ENCODE assay signal across 17 mouse cellular contexts in the genomic region with DNA sequence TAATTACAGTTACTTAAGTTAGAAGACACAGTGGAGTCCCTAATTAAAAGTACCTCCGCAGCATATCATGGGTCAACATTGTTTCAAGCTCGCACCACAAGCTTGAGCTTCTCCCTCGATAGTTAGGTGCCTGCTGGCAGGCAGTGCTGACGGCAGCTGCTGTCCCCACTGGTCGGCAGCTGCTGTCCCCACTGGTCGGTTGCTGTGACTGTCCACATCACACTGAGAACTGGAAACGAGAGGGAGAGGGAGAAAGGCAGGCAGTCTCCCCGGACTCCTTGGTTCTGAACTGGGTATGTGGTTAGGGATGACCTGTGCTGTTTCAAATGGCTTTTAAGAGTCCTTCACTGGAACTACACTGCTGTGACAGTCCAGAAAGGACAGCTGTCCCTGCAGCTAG. TPM values are rescaled to one million over a fixed set of nuclear protein-coding genes. Genes with fewer than 3 reads are reported as not detected.
DNase-seq lines count a peak whose midpoint lies in the region; ATAC-seq and TF ChIP-seq lines count a peak whose summit lies in the region.
"Had no signal": no experiment of that assay in that cellular context is flagged by ENCODE, and none has a peak within 500 bp of the region (broad histone marks: within the 10 kb centered on the region; RNA-seq: fewer than 3 reads in every experiment).

No protein-coding gene starts in this region.

- no peak for TF ChIP-seq CTCF in heart, adult 2 months (IDR thresholded peaks at IDR 0.05)

- no peaks in the 10 kb centered on the region for H3K27me3 ChIP-seq in heart, adult 2 months (ENCODE audit: control insufficient read depth, insufficient read depth, low read length)
- no peaks in the 10 kb centered on the region for H3K27me3 ChIP-seq in midbrain, embryonic 10.5 days (ENCODE audit: low read depth, poor library complexity, severe bottlenecking)
- H3K27me3 ChIP-seq in midbrain, embryonic 14.5 days (ENCODE audit: control insufficient read depth, insufficient read depth, low read length), result no peaks in the 10 kb centered on the region
- no peaks in the 10 kb centered on the region for H3K27me3 ChIP-seq in limb, embryonic 15.5 days
- H3K27me3 ChIP-seq in stomach, embryonic 16.5 days (ENCODE audit: control insufficient read depth, insufficient read depth, low read length), result no peaks in the 10 kb centered on the region
- H3K27me3 ChIP-seq: forebrain, embryonic 13.5 days; lung, embryonic 15.5 days; midbrain, embryonic 15.5 days; neural tube, embryonic 12.5 days had no signal

- no peaks in the 10 kb centered on the region for H3K36me3 ChIP-seq in heart, adult 2 months (ENCODE audit: control insufficient read depth, insufficient read depth, low read length)
- H3K36me3 ChIP-seq in midbrain, embryonic 10.5 days, result peaks cover 21% of the 10 kb centered on the region
- H3K36me3 ChIP-seq in midbrain, embryonic 14.5 days (ENCODE audit: control insufficient read depth, insufficient read depth, low read length), result no peaks in the 10 kb centered on the region
- no peaks in the 10 kb centered on the region for H3K36me3 ChIP-seq in limb, embryonic 15.5 days
- no peaks in the 10 kb centered on the region for H3K36me3 ChIP-seq in stomach, embryonic 16.5 days (ENCODE audit: control insufficient read depth, insufficient read depth, low read length)
- H3K36me3 ChIP-seq: lung, embryonic 15.5 days; midbrain, embryonic 15.5 days; neural tube, embryonic 12.5 days had no signal

- no peak overlapping the region for H3K4me2 ChIP-seq in midbrain, embryonic 14.5 days (ENCODE audit: low read length)
- H3K4me2 ChIP-seq in limb, embryonic 15.5 days, result no peak overlapping the region
- H3K4me2 ChIP-seq in stomach, embryonic 16.5 days (ENCODE audit: low read depth, low read length), result no peak overlapping the region
- H3K4me2 ChIP-seq: forebrain, embryonic 13.5 days; lung, embryonic 15.5 days; midbrain, embryonic 15.5 days; neural tube, embryonic 12.5 days had no signal

- no peak for TF ChIP-seq EP300 in heart, adult 2 months (IDR thresholded peaks at IDR 0.05; ENCODE audit: insufficient read depth, low read depth, low read length)

- H3K9me3 ChIP-seq in midbrain, embryonic 10.5 days (replicated peaks), result no peaks in the 10 kb centered on the region; the same call in 1 of the 2 replicates
- no peaks in the 10 kb centered on the region for H3K9me3 ChIP-seq in midbrain, embryonic 14.5 days (ENCODE audit: control insufficient read depth, low read length)
- H3K9me3 ChIP-seq in limb, embryonic 15.5 days, result no peaks in the 10 kb centered on the region
- H3K9me3 ChIP-seq in stomach, embryonic 16.5 days (replicated peaks; ENCODE audit: control insufficient read depth, low read length), result no peaks in the 10 kb centered on the region
- H3K9me3 ChIP-seq: forebrain, embryonic 13.5 days; lung, embryonic 15.5 days; midbrain, embryonic 15.5 days had no signal

- no peak overlapping the region for H3K9ac ChIP-seq in heart, adult 2 months (ENCODE audit: low read depth, low read length)
- H3K9ac ChIP-seq in midbrain, embryonic 14.5 days (replicated peaks; ENCODE audit: low read length), result no peak overlapping the region
- no peak overlapping the region for H3K9ac ChIP-seq in limb, embryonic 15.5 days
- H3K9ac ChIP-seq in stomach, embryonic 16.5 days (ENCODE audit: low read length), result no peak overlapping the region; the same call in 1 of the 2 replicates
- H3K9ac ChIP-seq: forebrain, embryonic 13.5 days; lung, embryonic 15.5 days; midbrain, embryonic 15.5 days; neural tube, embryonic 12.5 days had no signal

- peak; percentile 18 for DNase-seq in heart, postnatal 4 days
- DNase-seq in heart, adult 2 months, result no peak
- DNase-seq in midbrain, embryonic 10.5 days (ENCODE audit: low spot score), result no peak
- no peak for DNase-seq in midbrain, embryonic 14.5 days
- DNase-seq in embryo, embryonic 9.5 days (ENCODE audit: extremely low spot score), result no peak
- DNase-seq: cerebellum, adult 9-10 months; gastrocnemius, postnatal 25 days; kidney, adult 2 months; kidney, postnatal 4 days; right cerebral cortex, postnatal 25 days; thymus, postnatal 36 days had no signal

- no peaks in the 10 kb centered on the region for H3K4me1 ChIP-seq in heart, adult 2 months (ENCODE audit: control insufficient read depth, insufficient read depth, low read length)
- peaks cover 12% of the 10 kb centered on the region for H3K4me1 ChIP-seq in midbrain, embryonic 10.5 days
- no peaks in the 10 kb centered on the region for H3K4me1 ChIP-seq in midbrain, embryonic 14.5 days (ENCODE audit: control insufficient read depth, insufficient read depth, low read length)
- H3K4me1 ChIP-seq in limb, embryonic 15.5 days, result peaks cover 6% of the 10 kb centered on the region; the same call in 1 of the 2 replicates
- peaks cover 8% of the 10 kb centered on the region; the same call in 1 of the 2 replicates for H3K4me1 ChIP-seq in stomach, embryonic 16.5 days (ENCODE audit: control insufficient read depth, insufficient read depth, low read length)
- H3K4me1 ChIP-seq: midbrain, embryonic 15.5 days had no signal

- no peak overlapping the region for H3K27ac ChIP-seq in heart, adult 2 months
- peak overlapping the region; percentile 43 for H3K27ac ChIP-seq in midbrain, embryonic 10.5 days (replicated peaks)
- H3K27ac ChIP-seq in midbrain, embryonic 14.5 days (replicated peaks; ENCODE audit: low read depth, low read length), result no peak overlapping the region
- H3K27ac ChIP-seq in limb, embryonic 15.5 days, result peak overlapping the region; percentile 43; the same call in 1 of the 2 replicates
- peak overlapping the region; percentile 66 for H3K27ac ChIP-seq in stomach, embryonic 16.5 days (ENCODE audit: low read length)
- H3K27ac ChIP-seq: forebrain, embryonic 13.5 days; lung, embryonic 15.5 days; midbrain, embryonic 15.5 days; neural tube, embryonic 12.5 days had no signal

- 32% methylated on average over 8 of the region's 8 CpGs for WGBS in heart, adult 2 months
- WGBS in midbrain, embryonic 10.5 days, result 64% methylated on average over 8 of the region's 8 CpGs
- WGBS in midbrain, embryonic 14.5 days, result 40% methylated on average over 8 of the region's 8 CpGs
- 43% methylated on average over 8 of the region's 8 CpGs for WGBS in limb, embryonic 15.5 days
- WGBS in stomach, embryonic 16.5 days, result 44% methylated on average over 8 of the region's 8 CpGs

- no peak for ATAC-seq in midbrain, embryonic 14.5 days (ENCODE audit: low FRiP score, low TSS enrichment)
- ATAC-seq in limb, embryonic 15.5 days (ENCODE audit: insufficient number of reproducible peaks, low FRiP score, low TSS enrichment, low read depth), result no peak
- ATAC-seq in stomach, embryonic 16.5 days (ENCODE audit: insufficient read depth, low FRiP score), result no peak
- ATAC-seq: forebrain, embryonic 13.5 days; midbrain, embryonic 15.5 days had no signal

- intact Hi-C loops in heart, adult 2 months (cut with DNase I), result no loop called here

- no peak for TF ChIP-seq POLR2A in heart, adult 2 months (IDR thresholded peaks at IDR 0.05; ENCODE audit: insufficient read depth, low read depth, low read length)

- no peak overlapping the region for H3K4me3 ChIP-seq in heart, adult 2 months
- no peak overlapping the region for H3K4me3 ChIP-seq in midbrain, embryonic 10.5 days
- H3K4me3 ChIP-seq in midbrain, embryonic 14.5 days (replicated peaks; ENCODE audit: low read depth, low read length), result no peak overlapping the region
- no peak overlapping the region for H3K4me3 ChIP-seq in limb, embryonic 15.5 days
- H3K4me3 ChIP-seq in stomach, embryonic 16.5 days (replicated peaks; ENCODE audit: low read length), result no peak overlapping the region
- H3K4me3 ChIP-seq: forebrain, embryonic 13.5 days; lung, embryonic 15.5 days; midbrain, embryonic 15.5 days; neural tube, embryonic 12.5 days had no signal

- H3K79me2 ChIP-seq in heart, adult 2 months (replicated peaks; ENCODE audit: control insufficient read depth, insufficient read depth, low read length), result no peaks in the 10 kb centered on the region

RNA-seq across cellular contexts. Expression of a gene that starts 33.4 kb away (rescaled TPM):
- 10 to 100 TPM; 12.6 to 14.6 TPM for total RNA-seq in heart, postnatal 4 days (2021)
- 1 to 10 TPM; 5.3 to 5.8 TPM for total RNA-seq in heart, adult 2 months (2021)
- polyA plus RNA-seq in heart, adult 2 months (2012; rRNA removed), result 2.1 and 3.6 TPM in 2 replicates
- polyA plus RNA-seq in midbrain, embryonic 10.5 days (2016; fragmentation: Nextera tagmentation; extraction: Ambion mirVana), result 17.5 and 18.9 TPM in 2 replicates
- 5.4 and 8.7 TPM in 2 replicates for polyA plus RNA-seq in midbrain, embryonic 14.5 days (2014; fragmentation: Nextera tagmentation; extraction: Ambion mirVana)
- polyA plus RNA-seq in limb, embryonic 15.5 days (2015; fragmentation: Nextera tagmentation; extraction: Ambion mirVana), result 16.0 and 20.1 TPM in 2 replicates
- polyA plus RNA-seq in stomach, embryonic 16.5 days (2015; fragmentation: Nextera tagmentation; extraction: Ambion mirVana), result 16.8 and 18.8 TPM in 2 replicates

Comparison
In these comparisons a context has a peak if more than half of its experiments do, and no peak if none do; other contexts are left out.
1. H3K27ac ChIP-seq: peak in midbrain, embryonic 10.5 days (single experiment), limb, embryonic 15.5 days (single experiment) and stomach, embryonic 16.5 days (single experiment); none in heart, adult 2 months (single experiment) and midbrain, embryonic 14.5 days (single experiment).